Mouse (Mus musculus) heart, adult 2 months (tissue): ENCODE data around the gene Rnd2.

Source experiments
- CTCF ChIP-seq: fragments of 200-600 bp; IDR thresholded peaks from 2 replicates; pipeline ENCODE4 v1.8.1; 2022; ENCODE audit warnings: antibody characterized with exemption, mild to moderate bottlenecking, moderate library complexity
- EP300 ChIP-seq: fragments of 200-500 bp; IDR thresholded peaks from 2 replicates; pipeline ENCODE4 v1.6.1; 2011; ENCODE audit warnings: low read depth, low read length, control low read depth; ENCODE audit not compliant: insufficient read depth

DNA sequence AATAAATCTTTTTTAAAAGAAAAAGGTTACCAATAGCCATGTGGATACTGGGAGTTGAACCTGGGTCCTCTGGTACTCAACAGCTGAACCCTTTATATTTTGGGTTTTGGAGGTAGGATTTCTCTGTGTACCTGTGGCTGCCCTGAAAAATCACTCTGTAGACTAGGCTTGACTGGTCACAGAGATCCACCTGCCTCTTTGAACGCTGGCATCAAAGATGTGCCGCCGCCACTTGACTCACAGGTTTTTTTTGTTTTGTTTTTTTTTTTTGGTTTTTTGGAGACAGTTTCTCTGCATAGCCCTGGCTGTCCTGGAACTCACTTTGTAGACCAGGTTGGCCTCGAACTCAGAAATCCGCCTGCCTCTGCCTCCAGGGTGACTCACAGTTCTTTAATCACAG, 17.0 kb upstream of the Rnd2 start:
- TF ChIP-seq EP300 (no peak), CTCF (no peak)
